Mouse (Mus musculus) limb, embryonic 11.5 days (tissue): ENCODE measurements around the gene 1700008P02Rik. TPM values are rescaled to one million over a fixed set of nuclear protein-coding genes. Genes with fewer than 3 reads are reported as not detected.
"Not testable (repeated sequence)": the region's sequence is repeated elsewhere in the genome, so short reads cannot be mapped to it uniquely, and the experiment has no call there.

ENCODE experiments used
- ATAC-seq: fragments of 200-750 bp; cut with Nextera tagmentation; 2 replicates; pipeline ENCODE4 v1.8.0; 2017; ENCODE audit warnings: low read depth; ENCODE audit not compliant: insufficient number of reproducible peaks, low FRiP score, low TSS enrichment
- DNase-seq: peaks from one replicate; pipeline ENCODE4 v3.0.0-alpha.2; 2015; ENCODE audit warnings: low spot score
- H3K27ac ChIP-seq: fragments of 300-500 bp; sonication (generic); replicated peaks from 2 replicates; pipeline ENCODE4 v1.5.1; 2014; ENCODE audit warnings: low read depth, mild to moderate bottlenecking, low read length
- H3K27me3 ChIP-seq: fragments of 300-500 bp; sonication (generic); 2 replicates; pipeline ENCODE4 v1.6.1; 2014; ENCODE audit warnings: mild to moderate bottlenecking, low read length, mixed read lengths; ENCODE audit not compliant: control insufficient read depth, insufficient read depth
- H3K36me3 ChIP-seq: fragments of 300-500 bp; sonication (generic); 2 replicates; pipeline ENCODE4 v1.6.1; 2014; ENCODE audit warnings: mild to moderate bottlenecking, low read length, moderate library complexity, mixed read lengths; ENCODE audit not compliant: control insufficient read depth, insufficient read depth
- H3K4me1 ChIP-seq: fragments of 300-500 bp; sonication (generic); 2 replicates; pipeline ENCODE4 v1.6.1; 2014; ENCODE audit warnings: low read length, mixed read lengths; ENCODE audit not compliant: control insufficient read depth, insufficient read depth
- H3K4me2 ChIP-seq: fragments of 300-500 bp; sonication (generic); 2 replicates; pipeline ENCODE4 v1.6.1; 2014; ENCODE audit warnings: low read depth, mild to moderate bottlenecking, moderate library complexity; ENCODE audit not compliant: severe bottlenecking
- H3K4me3 ChIP-seq: fragments of 300-500 bp; sonication (generic); 2 replicates; pipeline ENCODE4 v1.5.1; 2014; ENCODE audit warnings: low read depth, low read length
- H3K9ac ChIP-seq: fragments of 300-500 bp; sonication (generic); 2 replicates; pipeline ENCODE4 v1.6.1; 2014; ENCODE audit warnings: mild to moderate bottlenecking, low read length
- H3K9me3 ChIP-seq: fragments of 300-500 bp; sonication (generic); 2 replicates; pipeline ENCODE4 v1.6.1; 2016; ENCODE audit warnings: low read length; ENCODE audit not compliant: control insufficient read depth
- WGBS: fragments of 180-500 bp; shearing (Covaris S2); extraction: QIAGEN DNeasy Blood & Tissue Kit; methylation state at CpG from one replicate; pipeline ENCODE4 v1.1.7; 2014; 5-methylcytosine and 5-hydroxymethylcytosine counted together
- polyA plus RNA-seq: library from polyadenylated mRNA; unstranded; fragments of >200 nt; fragmentation: Nextera tagmentation; extraction: Ambion mirVana; gene quantifications from 2 replicates; pipeline ENCODE4 v1.2.1, GENCODE M21; 2014

The 1700008P02Rik gene
- not detected in 2 replicates for polyA plus RNA-seq

GRCm38 (mm10) chr3:6620343-6620742 lies at the start of gene 1700008P02Rik:
Gene 1700008P02Rik (minus strand): TSS chr3:6620443.
- Histone ChIP-seq H3K4me2 (no peak within 1 kb of the TSS), H3K27me3 (no peaks in the 10 kb centered on the region), H3K27ac (no peak within 1 kb of the TSS), H3K4me1 (no peaks in the 10 kb centered on the region), H3K4me3 (no peak within 1 kb of the TSS), H3K36me3 (no peaks in the 10 kb centered on the region), H3K9me3 (no peaks in the 10 kb centered on the region), H3K9ac (no peak within 1 kb of the TSS)
- no peak for ATAC-seq
- WGBS: 95% methylated on average over 7 of the region's 7 CpGs
- no peak for DNase-seq

GRCm38 (mm10) chr3:6649411-6649810 lies 29.2 kb upstream of the 1700008P02Rik start:
- 74% methylated on average over 2 of the region's 2 CpGs for WGBS
- DNase-seq: no peak
- no peaks in the 10 kb centered on the region for H3K9me3 ChIP-seq

DNA sequence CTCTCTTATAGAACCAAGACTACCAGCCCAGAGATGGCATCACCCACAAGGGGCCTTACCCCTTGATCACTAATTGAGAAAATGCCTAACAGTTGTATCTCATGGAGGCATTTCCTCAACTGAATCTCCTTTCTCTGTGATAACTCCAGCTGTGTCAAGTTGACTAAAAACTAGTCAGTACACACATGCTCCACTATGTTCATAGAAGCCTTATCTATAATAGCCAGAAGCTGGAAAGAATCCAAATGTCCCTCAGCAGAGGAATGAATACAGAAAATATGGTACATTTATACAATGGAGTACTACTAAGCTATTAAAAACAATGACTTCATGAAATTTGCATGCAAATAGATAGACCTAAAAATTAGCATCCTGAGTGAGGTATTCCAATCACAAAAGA lies 17.9 kb upstream of the 1700008P02Rik start:
- not testable (repeated sequence) for H3K27me3 ChIP-seq, ATAC-seq, H3K9me3 ChIP-seq, H3K9ac ChIP-seq, H3K4me2 ChIP-seq, DNase-seq, H3K36me3 ChIP-seq, H3K27ac ChIP-seq, H3K4me1 ChIP-seq, H3K4me3 ChIP-seq

More at GRCm38 (mm10) chr3:6649411-6649810, 29.2 kb upstream of the 1700008P02Rik start:
- no peak overlapping the region for H3K4me2 ChIP-seq
- H3K27ac ChIP-seq: no peak overlapping the region
- ATAC-seq: no peak
- no peak overlapping the region for H3K9ac ChIP-seq
- H3K4me1 ChIP-seq: no peaks in the 10 kb centered on the region
- no peaks in the 10 kb centered on the region for H3K27me3 ChIP-seq
- no peak overlapping the region for H3K4me3 ChIP-seq
- H3K36me3 ChIP-seq: no peaks in the 10 kb centered on the region

- H3K27me3 ChIP-seq: no peaks in the 10 kb centered on the region
- ATAC-seq (no peak), DNase-seq (no peak)
- H3K4me2 ChIP-seq: no peak overlapping the region
- H3K9ac ChIP-seq: no peak overlapping the region
- no peak overlapping the region for H3K4me3 ChIP-seq
- no peaks in the 10 kb centered on the region for H3K9me3 ChIP-seq
- H3K27ac ChIP-seq: no peak overlapping the region
- H3K4me1 ChIP-seq: no peaks in the 10 kb centered on the region
- H3K36me3 ChIP-seq: no peaks in the 10 kb centered on the region
Measured at GRCm38 (mm10) chr3:6634256-6634655, 14.0 kb upstream of the 1700008P02Rik start.

GRCm38 (mm10) chr3:6617881-6618280 lies 2.4 kb downstream of the 1700008P02Rik start:
- Histone ChIP-seq H3K27me3 (no peaks in the 10 kb centered on the region), H3K27ac (no peak overlapping the region), H3K4me1 (no peaks in the 10 kb centered on the region), H3K4me3 (no peak overlapping the region), H3K9me3 (no peaks in the 10 kb centered on the region), H3K36me3 (no peaks in the 10 kb centered on the region), H3K4me2 (no peak overlapping the region), H3K9ac (no peak overlapping the region)
- ATAC-seq: no peak
- no peak for DNase-seq
